Mouse (Mus musculus): Measurements from ENCODE around the gene Cluap1. TPM values are rescaled to one million over a fixed set of nuclear protein-coding genes. Genes with fewer than 3 reads are reported as not detected.

Cluap1 gene
- polyA plus RNA-seq, 1 experiment = 19.4 TPM

DNA sequence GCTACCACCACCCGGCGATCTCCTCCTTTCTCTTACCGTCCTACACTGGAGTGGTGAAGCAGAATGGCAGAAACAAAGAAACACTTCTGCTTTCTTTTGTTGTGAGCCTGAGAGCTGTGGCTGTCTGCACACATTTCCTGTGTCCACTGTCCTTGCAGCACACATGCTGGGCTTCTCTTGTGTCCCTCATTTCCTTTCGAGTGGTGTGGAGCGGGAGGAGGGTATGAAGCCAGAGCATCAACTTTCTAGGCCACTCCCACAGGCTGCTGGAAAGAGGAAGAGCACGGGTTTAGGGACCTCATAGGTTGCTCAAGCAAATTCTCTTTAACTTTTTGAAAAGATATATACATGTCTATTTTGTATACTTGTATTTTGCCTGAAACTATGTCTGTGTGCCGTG is 20.6 kb downstream of the Cluap1 start:
- no peak overlapping the region for H3K4me3 ChIP-seq (ENCODE audit: control insufficient read depth, insufficient read depth, low read length)
- no peaks in the 10 kb centered on the region for H3K4me1 ChIP-seq (replicated peaks; ENCODE audit: control insufficient read depth, insufficient read depth, low read length)
- 80% methylated on average over 7 of the region's 7 CpGs for WGBS
- H3K36me3 ChIP-seq (ENCODE audit: control insufficient read depth, insufficient read depth, low read length) = peaks cover 47% of the 10 kb centered on the region
- no peaks in the 10 kb centered on the region for H3K27me3 ChIP-seq (ENCODE audit: control insufficient read depth, insufficient read depth, low read length)
- TF ChIP-seq CTCF (IDR thresholded peaks at IDR 0.05; ENCODE audit: borderline replicate concordance, control insufficient read depth, extremely low read depth, insufficient read depth, low read length, poor library complexity) (no peak), POLR2A (IDR thresholded peaks at IDR 0.05; ENCODE audit: control insufficient read depth, extremely low read depth, insufficient read depth, low read length, poor library complexity) (no peak)
- no peak for DNase-seq
- H3K27ac ChIP-seq (ENCODE audit: control insufficient read depth, insufficient read depth, low read length) = no peak overlapping the region

- Histone ChIP-seq H3K27me3 (ENCODE audit: control insufficient read depth, insufficient read depth, low read length) (no peaks in the 10 kb centered on the region), H3K4me1 (replicated peaks; ENCODE audit: control insufficient read depth, insufficient read depth, low read length) (no peaks in the 10 kb centered on the region), H3K36me3 (ENCODE audit: control insufficient read depth, insufficient read depth, low read length) (peaks cover 33% of the 10 kb centered on the region), H3K27ac (ENCODE audit: control insufficient read depth, insufficient read depth, low read length) (no peak overlapping the region), H3K4me3 (ENCODE audit: control insufficient read depth, insufficient read depth, low read length) (no peak overlapping the region)
- no peak for TF ChIP-seq POLR2A (IDR thresholded peaks at IDR 0.05; ENCODE audit: control insufficient read depth, extremely low read depth, insufficient read depth, low read length, poor library complexity)
- TF ChIP-seq CTCF (IDR thresholded peaks at IDR 0.05; ENCODE audit: borderline replicate concordance, control insufficient read depth, extremely low read depth, insufficient read depth, low read length, poor library complexity) = no peak
- DNase-seq = no peak
- 93% methylated on average over 6 of the region's 6 CpGs for whole genome bisulfite sequencing
These were observed 24.9 kb downstream of the Cluap1 start for GRCm38 (mm10) chr16:3933536-3933935.

- no peak for DNase-seq
- H3K27ac ChIP-seq (ENCODE audit: control insufficient read depth, insufficient read depth, low read length) = no peak overlapping the region
- H3K27me3 ChIP-seq (ENCODE audit: control insufficient read depth, insufficient read depth, low read length) = no peaks in the 10 kb centered on the region
- WGBS = 98% methylated on average over 1 of the region's 1 CpGs
- no peak overlapping the region for H3K4me3 ChIP-seq (ENCODE audit: control insufficient read depth, insufficient read depth, low read length)
- H3K36me3 ChIP-seq (ENCODE audit: control insufficient read depth, insufficient read depth, low read length) = peaks cover 33% of the 10 kb centered on the region
- no peaks in the 10 kb centered on the region for H3K4me1 ChIP-seq (replicated peaks; ENCODE audit: control insufficient read depth, insufficient read depth, low read length)
- TF ChIP-seq POLR2A (IDR thresholded peaks at IDR 0.05; ENCODE audit: control insufficient read depth, extremely low read depth, insufficient read depth, low read length, poor library complexity) = no peak
- no peak for TF ChIP-seq CTCF (IDR thresholded peaks at IDR 0.05; ENCODE audit: borderline replicate concordance, control insufficient read depth, extremely low read depth, insufficient read depth, low read length, poor library complexity)
These were observed 25.5 kb downstream of the Cluap1 start for GRCm38 (mm10) chr16:3934091-3934490.

- Histone ChIP-seq H3K4me3 (ENCODE audit: control insufficient read depth, insufficient read depth, low read length) (no peak overlapping the region), H3K36me3 (ENCODE audit: control insufficient read depth, insufficient read depth, low read length) (peaks cover 32% of the 10 kb centered on the region), H3K27me3 (ENCODE audit: control insufficient read depth, insufficient read depth, low read length) (no peaks in the 10 kb centered on the region), H3K4me1 (replicated peaks; ENCODE audit: control insufficient read depth, insufficient read depth, low read length) (no peaks in the 10 kb centered on the region), H3K27ac (ENCODE audit: control insufficient read depth, insufficient read depth, low read length) (no peak overlapping the region)
- TF ChIP-seq CTCF (IDR thresholded peaks at IDR 0.05; ENCODE audit: borderline replicate concordance, control insufficient read depth, extremely low read depth, insufficient read depth, low read length, poor library complexity) (no peak), POLR2A (IDR thresholded peaks at IDR 0.05; ENCODE audit: control insufficient read depth, extremely low read depth, insufficient read depth, low read length, poor library complexity) (no peak)
- WGBS = 98% methylated on average over 4 of the region's 4 CpGs
- no peak for DNase-seq
These were observed 26.1 kb downstream of the Cluap1 start for GRCm38 (mm10) chr16:3934701-3935100.

DNA sequence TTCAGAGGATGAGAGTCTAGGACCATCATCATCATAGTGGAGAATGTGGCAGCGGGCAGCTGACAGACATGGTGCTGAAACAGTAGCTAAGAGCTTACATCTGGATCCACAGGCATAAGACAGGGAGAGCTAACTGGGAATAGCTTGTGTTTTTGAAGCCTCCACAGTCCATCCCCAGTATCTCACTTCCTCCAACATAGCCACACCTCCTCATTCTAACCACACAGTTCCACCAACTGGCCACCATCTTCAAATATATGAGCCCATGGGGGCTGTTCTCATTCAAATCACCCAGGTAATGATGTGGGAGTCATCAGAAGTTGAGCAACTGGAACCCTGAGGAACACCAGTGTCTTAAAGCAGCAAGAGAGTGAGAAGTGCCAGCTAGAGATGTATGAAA is 42.5 kb downstream of the Cluap1 start:
- 84% methylated on average over 1 of the region's 1 CpGs for WGBS
- no peaks in the 10 kb centered on the region for H3K27me3 ChIP-seq (ENCODE audit: control insufficient read depth, insufficient read depth, low read length)
- DNase-seq = no peak
- TF ChIP-seq CTCF (IDR thresholded peaks at IDR 0.05; ENCODE audit: borderline replicate concordance, control insufficient read depth, extremely low read depth, insufficient read depth, low read length, poor library complexity) (no peak), POLR2A (IDR thresholded peaks at IDR 0.05; ENCODE audit: control insufficient read depth, extremely low read depth, insufficient read depth, low read length, poor library complexity) (no peak)
- no peak overlapping the region for H3K27ac ChIP-seq (ENCODE audit: control insufficient read depth, insufficient read depth, low read length)
- peaks cover 18% of the 10 kb centered on the region for H3K36me3 ChIP-seq (ENCODE audit: control insufficient read depth, insufficient read depth, low read length)
- no peak overlapping the region for H3K4me3 ChIP-seq (ENCODE audit: control insufficient read depth, insufficient read depth, low read length)
- H3K4me1 ChIP-seq (replicated peaks; ENCODE audit: control insufficient read depth, insufficient read depth, low read length) = no peaks in the 10 kb centered on the region

- Histone ChIP-seq H3K27ac (ENCODE audit: control insufficient read depth, insufficient read depth, low read length) (no peak overlapping the region), H3K27me3 (ENCODE audit: control insufficient read depth, insufficient read depth, low read length) (no peaks in the 10 kb centered on the region), H3K36me3 (ENCODE audit: control insufficient read depth, insufficient read depth, low read length) (peaks cover 17% of the 10 kb centered on the region), H3K4me1 (replicated peaks; ENCODE audit: control insufficient read depth, insufficient read depth, low read length) (no peaks in the 10 kb centered on the region), H3K4me3 (ENCODE audit: control insufficient read depth, insufficient read depth, low read length) (no peak overlapping the region)
- WGBS = 96% methylated on average over 6 of the region's 6 CpGs
- DNase-seq = no peak
- no peak for TF ChIP-seq CTCF (IDR thresholded peaks at IDR 0.05; ENCODE audit: borderline replicate concordance, control insufficient read depth, extremely low read depth, insufficient read depth, low read length, poor library complexity)
- TF ChIP-seq POLR2A (IDR thresholded peaks at IDR 0.05; ENCODE audit: control insufficient read depth, extremely low read depth, insufficient read depth, low read length, poor library complexity) = no peak
These were observed 47.8 kb downstream of the Cluap1 start for GRCm38 (mm10) chr16:3956369-3956768.

- no peak overlapping the region for H3K27ac ChIP-seq (ENCODE audit: control insufficient read depth, insufficient read depth, low read length)
- H3K4me3 ChIP-seq (ENCODE audit: control insufficient read depth, insufficient read depth, low read length) = no peak overlapping the region
- H3K27me3 ChIP-seq (ENCODE audit: control insufficient read depth, insufficient read depth, low read length) = no peaks in the 10 kb centered on the region
- peaks cover 21% of the 10 kb centered on the region for H3K36me3 ChIP-seq (ENCODE audit: control insufficient read depth, insufficient read depth, low read length)
- no peaks in the 10 kb centered on the region for H3K4me1 ChIP-seq (replicated peaks; ENCODE audit: control insufficient read depth, insufficient read depth, low read length)
- TF ChIP-seq POLR2A (IDR thresholded peaks at IDR 0.05; ENCODE audit: control insufficient read depth, extremely low read depth, insufficient read depth, low read length, poor library complexity) (no peak), CTCF (IDR thresholded peaks at IDR 0.05; ENCODE audit: borderline replicate concordance, control insufficient read depth, extremely low read depth, insufficient read depth, low read length, poor library complexity) (no peak)
- WGBS = 89% methylated on average over 2 of the region's 2 CpGs
- DNase-seq = no peak
These were observed 50.7 kb downstream of the Cluap1 start for GRCm38 (mm10) chr16:3959261-3959660.
